ENCODE assay signal across 8 mouse cellular contexts in genomic region chr4:41349199-41349591, GRCm38 (mm10). TPM values are rescaled to one million over a fixed set of nuclear protein-coding genes. Genes with fewer than 3 reads are reported as not detected.
DNase-seq lines count a peak whose midpoint lies in the region; ATAC-seq and TF ChIP-seq lines count a peak whose summit lies in the region.

No protein-coding gene starts in this region.

- no peaks in the 10 kb centered on the region for H3K27me3 ChIP-seq in kidney, embryonic 16.5 days (ENCODE audit: insufficient read depth, low read length)
- H3K27me3 ChIP-seq in hindbrain, embryonic 10.5 days (ENCODE audit: insufficient read depth, poor library complexity, severe bottlenecking): no peaks in the 10 kb centered on the region
- no peaks in the 10 kb centered on the region for H3K27me3 ChIP-seq in stomach, embryonic 14.5 days (ENCODE audit: control insufficient read depth, insufficient read depth, low read length)

- under 1% methylated on average over 25 of the region's 28 CpGs for WGBS in kidney, embryonic 16.5 days
- under 1% methylated on average over 28 of the region's 28 CpGs for WGBS in hindbrain, embryonic 10.5 days
- WGBS in stomach, embryonic 14.5 days: 1% methylated on average over 28 of the region's 28 CpGs

- H3K4me3 ChIP-seq in kidney, embryonic 16.5 days (ENCODE audit: low read length): peak overlapping the region; percentile 83
- H3K4me3 ChIP-seq in bone marrow macrophage, adult 2 months (ENCODE audit: insufficient read depth, low read length): peak overlapping the region; percentile 72
- peak overlapping the region; percentile 78 for H3K4me3 ChIP-seq in hindbrain, embryonic 10.5 days
- H3K4me3 ChIP-seq in stomach, embryonic 14.5 days (ENCODE audit: low read depth, low read length): peak overlapping the region; percentile 75

- peaks cover 10% of the 10 kb centered on the region; the same call in 1 of the 2 replicates for H3K36me3 ChIP-seq in kidney, embryonic 16.5 days (ENCODE audit: insufficient read depth, low read length)
- peaks cover 28% of the 10 kb centered on the region for H3K36me3 ChIP-seq in hindbrain, embryonic 10.5 days
- no peaks in the 10 kb centered on the region for H3K36me3 ChIP-seq in stomach, embryonic 14.5 days (ENCODE audit: control insufficient read depth, insufficient read depth, low read length)

- no peak for TF ChIP-seq POLR2A in bone marrow macrophage, adult 2 months (IDR thresholded peaks at IDR 0.05; ENCODE audit: borderline replicate concordance, low read depth, low read length)

- H3K4me1 ChIP-seq in kidney, embryonic 16.5 days (ENCODE audit: insufficient read depth, low read length): peaks cover 9% of the 10 kb centered on the region
- peaks cover 36% of the 10 kb centered on the region for H3K4me1 ChIP-seq in bone marrow macrophage, adult 2 months (ENCODE audit: control insufficient read depth, insufficient read depth, low read length)
- H3K4me1 ChIP-seq in hindbrain, embryonic 10.5 days (replicated peaks): peaks cover 19% of the 10 kb centered on the region
- H3K4me1 ChIP-seq in stomach, embryonic 14.5 days (ENCODE audit: control insufficient read depth, insufficient read depth, low read length): peaks cover 13% of the 10 kb centered on the region

- TF ChIP-seq CTCF in bone marrow macrophage, adult 2 months (IDR thresholded peaks at IDR 0.05; ENCODE audit: low read depth, low read length): no peak

- no peaks in the 10 kb centered on the region for H3K9me3 ChIP-seq in kidney, embryonic 16.5 days (ENCODE audit: low read length)
- H3K9me3 ChIP-seq in hindbrain, embryonic 10.5 days: no peaks in the 10 kb centered on the region
- no peaks in the 10 kb centered on the region for H3K9me3 ChIP-seq in stomach, embryonic 14.5 days (ENCODE audit: control insufficient read depth, low read depth, low read length)

- H3K27ac ChIP-seq in kidney, embryonic 16.5 days (ENCODE audit: low read length): peak overlapping the region; percentile 96
- peak overlapping the region; percentile 49 for H3K27ac ChIP-seq in bone marrow macrophage, adult 2 months (ENCODE audit: insufficient read depth, low read depth, low read length)
- H3K27ac ChIP-seq in hindbrain, embryonic 10.5 days: peak overlapping the region; percentile 94
- peak overlapping the region; percentile 95 for H3K27ac ChIP-seq in stomach, embryonic 14.5 days (ENCODE audit: low read length)

- ATAC-seq in kidney, embryonic 16.5 days (ENCODE audit: low FRiP score, low TSS enrichment): peak; percentile 78
- no peak; the same call in none of the 2 replicates for ATAC-seq in stomach, embryonic 14.5 days (ENCODE audit: insufficient number of reproducible peaks, insufficient read depth, low FRiP score, low read depth)

- H3K4me2 ChIP-seq in kidney, embryonic 16.5 days (replicated peaks; ENCODE audit: low read depth, low read length): peak overlapping the region; percentile 75
- H3K4me2 ChIP-seq in stomach, embryonic 14.5 days (replicated peaks; ENCODE audit: low read depth, low read length): peak overlapping the region; percentile 81

- DNase-seq in kidney, postnatal 4 days: no peak
- DNase-seq in hindbrain, embryonic 10.5 days (ENCODE audit: low spot score): no peak
- DNase-seq in lung, postnatal 10 days: peak; percentile 68
- DNase-seq in ovary, adult 18-20 months (ENCODE audit: low spot score): no peak
- no peak for DNase-seq in right cerebral cortex, postnatal 36 days (ENCODE audit: low spot score in 2 of 2)

- peak overlapping the region; percentile 88 for H3K9ac ChIP-seq in kidney, embryonic 16.5 days (replicated peaks; ENCODE audit: low read length)
- peak overlapping the region; percentile 68 for H3K9ac ChIP-seq in stomach, embryonic 14.5 days (replicated peaks; ENCODE audit: low read depth, low read length)

RNA-seq across cellular contexts. Expression of gene Ubap1, which starts 0.4 kb away (rescaled TPM):
- 59.9 and 62.7 TPM in 2 replicates for polyA plus RNA-seq in kidney, embryonic 16.5 days (2015; fragmentation: Nextera tagmentation; extraction: Ambion mirVana)
- polyA plus RNA-seq in bone marrow macrophage, adult 2 months (2012; ENCODE audit: insufficient read depth, insufficient read length, missing spikeins): 106 and 116 TPM in 2 replicates
- 73.4 and 73.8 TPM in 2 replicates for polyA plus RNA-seq in hindbrain, embryonic 10.5 days (2016; fragmentation: Nextera tagmentation; extraction: Ambion mirVana)
- polyA plus RNA-seq in stomach, embryonic 14.5 days (2014; fragmentation: Nextera tagmentation; extraction: Ambion mirVana): 53.6 and 54.8 TPM in 2 replicates

RNA-seq across cellular contexts. Expression of gene Dcaf12, which starts 34.5 kb away (rescaled TPM):
- 75.8 and 76.6 TPM in 2 replicates for polyA plus RNA-seq in kidney, embryonic 16.5 days (2015; fragmentation: Nextera tagmentation; extraction: Ambion mirVana)
- 47.2 and 47.4 TPM in 2 replicates for polyA plus RNA-seq in bone marrow macrophage, adult 2 months (2012; ENCODE audit: insufficient read depth, insufficient read length, missing spikeins)
- polyA plus RNA-seq in hindbrain, embryonic 10.5 days (2016; fragmentation: Nextera tagmentation; extraction: Ambion mirVana): 57.8 and 64.0 TPM in 2 replicates
- 40.0 and 41.6 TPM in 2 replicates for polyA plus RNA-seq in stomach, embryonic 14.5 days (2014; fragmentation: Nextera tagmentation; extraction: Ambion mirVana)
